27 mouse cellular contexts compared by ENCODE assay signal in genomic region chr4:48061716-48062115, GRCm38 (mm10). TPM values are rescaled to one million over a fixed set of nuclear protein-coding genes. Genes with fewer than 3 reads are reported as not detected.
"Had no signal": no experiment of that assay in that cellular context is flagged by ENCODE, and none has a peak within 500 bp of the region (broad histone marks: within the 10 kb centered on the region; RNA-seq: fewer than 3 reads in every experiment).

No protein-coding gene starts in this region.

- H3K4me3 ChIP-seq: heart, embryonic 10.5 days; heart, embryonic 12.5 days; hindbrain, embryonic 13.5 days; hindbrain, embryonic 15.5 days; kidney, embryonic 15.5 days; limb, embryonic 13.5 days; limb, embryonic 15.5 days; liver, embryonic 12.5 days had no signal

- H3K9me3 ChIP-seq: heart, embryonic 10.5 days; heart, embryonic 12.5 days; hindbrain, embryonic 13.5 days; hindbrain, embryonic 15.5 days; kidney, embryonic 15.5 days; limb, embryonic 13.5 days; limb, embryonic 15.5 days; liver, embryonic 12.5 days had no signal

- H3K27me3 ChIP-seq: heart, embryonic 12.5 days; limb, embryonic 15.5 days had no signal

- H3K36me3 ChIP-seq: heart, embryonic 10.5 days; heart, embryonic 12.5 days; hindbrain, embryonic 13.5 days; hindbrain, embryonic 15.5 days; kidney, embryonic 15.5 days; limb, embryonic 13.5 days; limb, embryonic 15.5 days; liver, embryonic 12.5 days had no signal

- H3K4me2 ChIP-seq: heart, embryonic 12.5 days; hindbrain, embryonic 13.5 days; hindbrain, embryonic 15.5 days; kidney, embryonic 15.5 days; limb, embryonic 13.5 days; limb, embryonic 15.5 days; liver, embryonic 12.5 days had no signal

- H3K4me1 ChIP-seq: heart, embryonic 10.5 days; heart, embryonic 12.5 days; hindbrain, embryonic 13.5 days; hindbrain, embryonic 15.5 days; limb, embryonic 13.5 days; limb, embryonic 15.5 days; liver, embryonic 12.5 days had no signal

- ATAC-seq: hindbrain, postnatal 0 days; intestine, embryonic 16.5 days; liver, embryonic 12.5 days had no signal

- H3K9ac ChIP-seq: heart, embryonic 12.5 days; hindbrain, embryonic 13.5 days; hindbrain, embryonic 15.5 days; kidney, embryonic 15.5 days; limb, embryonic 13.5 days; limb, embryonic 15.5 days; liver, embryonic 12.5 days; liver, embryonic 14.5 days had no signal

- DNase-seq: gastrocnemius, postnatal 14 days; gastrocnemius, postnatal 36 days; heart, adult 18-20 months; heart, postnatal 10 days; heart, postnatal 36 days; kidney, adult 11 months; kidney, adult 2 months; kidney, adult 9 months; kidney, postnatal 14 days; kidney, postnatal 36 days; layer of hippocampus, postnatal 36 days; left cerebral cortex, postnatal 4 days had no signal

- H3K27ac ChIP-seq: heart, embryonic 10.5 days; hindbrain, embryonic 13.5 days; hindbrain, embryonic 15.5 days; hindbrain, postnatal 0 days; kidney, embryonic 15.5 days; kidney, postnatal 0 days; limb, embryonic 13.5 days; limb, embryonic 15.5 days; liver, embryonic 12.5 days; liver, embryonic 14.5 days had no signal

RNA-seq across cellular contexts. Expression of gene Nr4a3, which starts 16.8 kb away (rescaled TPM):
- polyA plus RNA-seq: intestine, embryonic 14.5 days; liver, adult 2 months; liver, embryonic 12.5 days; liver, embryonic 16.5 days had no signal
